Mouse (Mus musculus) stomach, postnatal 0 days (tissue): ENCODE data around the gene Arhgap42.

Experiments used
- CTCF ChIP-seq: IDR thresholded peaks from 2 replicates; pipeline ENCODE4 v1.5.1; 2016; ENCODE audit warnings: antibody characterized with exemption, low read depth, mild to moderate bottlenecking, moderate library complexity
- EP300 ChIP-seq: optimal IDR thresholded peaks from 2 replicates; pipeline ENCODE3; 2016; ENCODE audit warnings: antibody characterized with exemption

- TF ChIP-seq CTCF (peak; percentile 23; the same call in 1 of the 2 replicates), EP300 (no peak)
These were observed 17.7 kb downstream of the Arhgap42 start for GRCm38 (mm10) chr9:9221185-9221584.
